Mouse (Mus musculus) spleen, postnatal 14 days (tissue): ENCODE data around the gene Zfp9.

ENCODE experiments used
- DNase-seq, 2 experiments: peaks; one replicate each; pipeline ENCODE4 v3.0.0; 2021 to 2022; ENCODE audit warnings: low spot score in 2 of 2

The Zfp9 gene

GRCm38 (mm10) chr6:118478957-118479708 is at the start of gene Zfp9:
Zfp9 (minus strand) TSS chr6:118479320.
- peak; percentile 12 to 14 for DNase-seq

GRCm38 (mm10) chr6:118520668-118521067 is 41.5 kb upstream of the Zfp9 start:
- DNase-seq: no peak

- DNase-seq: no peak
These were observed 34.4 kb upstream of the Zfp9 start for GRCm38 (mm10) chr6:118513335-118514012.

GRCm38 (mm10) chr6:118499010-118499409 is 19.9 kb upstream of the Zfp9 start:
- DNase-seq: no peak

GRCm38 (mm10) chr6:118482125-118482524 is 3.0 kb upstream of the Zfp9 start:
- no peak for DNase-seq

GRCm38 (mm10) chr6:118477875-118478785 is 990 bp downstream of the Zfp9 start:
- no peak for DNase-seq

- no peak for DNase-seq
These were observed 16.9 kb downstream of the Zfp9 start for GRCm38 (mm10) chr6:118462069-118462705.

- DNase-seq: no peak
These were observed 21.4 kb downstream of the Zfp9 start for GRCm38 (mm10) chr6:118457726-118458125.

GRCm38 (mm10) chr6:118455042-118455631 is 24.0 kb downstream of the Zfp9 start, which contains the start of gene Zfp248:
Zfp248 (minus strand) TSS chr6:118455528.
- DNase-seq: peak; percentile 21 to 58

GRCm38 (mm10) chr6:118454452-118454851 is 24.7 kb downstream of the Zfp9 start:
- DNase-seq: no peak

GRCm38 (mm10) chr6:118431502-118431901 is 47.6 kb downstream of the Zfp9 start:
- no peak for DNase-seq

GRCm38 (mm10) chr6:118426666-118427065 is 52.5 kb downstream of the Zfp9 start:
- no peak for DNase-seq

GRCm38 (mm10) chr6:118419050-118419920 is 59.8 kb downstream of the Zfp9 start, which contains the start of gene Bms1:
Bms1 (minus strand) TSS chr6:118419474.
- DNase-seq: peak; percentile 79 to 87
